Mouse (Mus musculus) small intestine, adult 2 months (tissue): Measurements from ENCODE around the gene Spsb1.

ENCODE experiments used
- CTCF ChIP-seq: fragments of 200-500 bp; IDR thresholded peaks from 2 replicates; pipeline ENCODE4 v1.5.1; 2012; ENCODE audit warnings: low read depth, mild to moderate bottlenecking, control low read depth, inconsistent platforms, low read length, moderate library complexity, mixed read lengths; ENCODE audit not compliant: insufficient replicate concordance, insufficient read length; ENCODE audit errors: extremely low read depth
- POLR2A ChIP-seq: fragments of 200-500 bp; IDR thresholded peaks from 2 replicates; pipeline ENCODE4 v1.6.1; 2012; ENCODE audit warnings: low read depth, mild to moderate bottlenecking, control low read depth, inconsistent platforms, low read length, moderate library complexity

GRCm38 (mm10) chr4:149996440-149996839 lies 41.6 kb upstream of the Spsb1 start:
- no peak for TF ChIP-seq CTCF
- TF ChIP-seq POLR2A: no peak
